ENCODE assay signal across 16 mouse cellular contexts in the genomic region with DNA sequence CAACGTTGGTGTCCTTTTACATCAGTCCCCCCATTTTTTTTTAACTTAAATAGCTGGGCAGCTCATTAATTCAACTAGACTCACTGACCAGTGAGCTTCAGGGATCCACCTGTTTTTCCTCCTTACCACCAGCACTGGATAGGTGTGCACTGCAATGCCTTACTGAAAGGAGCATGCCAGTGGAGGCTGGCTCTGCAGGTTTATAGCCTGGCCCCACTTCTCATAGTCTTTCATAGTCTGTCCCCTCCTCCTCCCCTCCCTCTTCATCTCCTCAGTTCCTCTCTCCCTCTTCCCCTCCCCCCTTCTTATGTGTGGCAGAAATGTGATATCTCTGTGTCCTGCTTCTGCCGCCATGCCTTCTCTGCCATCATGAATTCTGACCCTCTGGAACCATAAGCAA.
"Had no signal": no experiment of that assay in that cellular context is flagged by ENCODE, and none has a peak within 500 bp of the region (broad histone marks: within the 10 kb centered on the region; RNA-seq: fewer than 3 reads in every experiment).

No protein-coding gene starts in this region.

- H3K27me3 ChIP-seq: lung, embryonic 15.5 days; midbrain, embryonic 13.5 days; midbrain, embryonic 15.5 days; neural tube, embryonic 12.5 days; stomach, embryonic 15.5 days had no signal

- H3K27ac ChIP-seq: lung, embryonic 15.5 days; macrophage; midbrain, embryonic 13.5 days; midbrain, embryonic 15.5 days; neural tube, embryonic 12.5 days; stomach, embryonic 15.5 days; stomach, postnatal 0 days had no signal

- H3K4me2 ChIP-seq: lung, embryonic 15.5 days; midbrain, embryonic 11.5 days; midbrain, embryonic 13.5 days; midbrain, embryonic 15.5 days; neural tube, embryonic 12.5 days; stomach, embryonic 15.5 days had no signal

- ATAC-seq: lung, postnatal 0 days; midbrain, embryonic 13.5 days; midbrain, embryonic 15.5 days had no signal

- DNase-seq: lung, adult 2 months; lung, postnatal 14 days; lung, postnatal 36 days; right cerebral cortex, postnatal 14 days; thymus, adult 2 months; thymus, postnatal 25 days; thymus, postnatal 4 days had no signal

- H3K4me3 ChIP-seq: lung, embryonic 15.5 days; midbrain, embryonic 13.5 days; midbrain, embryonic 15.5 days; neural tube, embryonic 12.5 days; stomach, embryonic 15.5 days had no signal

- H3K9me3 ChIP-seq: lung, embryonic 15.5 days; midbrain, embryonic 15.5 days had no signal

- H3K36me3 ChIP-seq: lung, embryonic 15.5 days; midbrain, embryonic 15.5 days; neural tube, embryonic 12.5 days; stomach, embryonic 15.5 days had no signal

- H3K9ac ChIP-seq: lung, embryonic 15.5 days; midbrain, embryonic 13.5 days; midbrain, embryonic 15.5 days; neural tube, embryonic 12.5 days; stomach, embryonic 15.5 days had no signal

- H3K4me1 ChIP-seq: midbrain, embryonic 13.5 days; midbrain, embryonic 15.5 days; neural tube, embryonic 12.5 days had no signal
